ENCODE assay signal across 16 mouse cellular contexts in the genomic region with DNA sequence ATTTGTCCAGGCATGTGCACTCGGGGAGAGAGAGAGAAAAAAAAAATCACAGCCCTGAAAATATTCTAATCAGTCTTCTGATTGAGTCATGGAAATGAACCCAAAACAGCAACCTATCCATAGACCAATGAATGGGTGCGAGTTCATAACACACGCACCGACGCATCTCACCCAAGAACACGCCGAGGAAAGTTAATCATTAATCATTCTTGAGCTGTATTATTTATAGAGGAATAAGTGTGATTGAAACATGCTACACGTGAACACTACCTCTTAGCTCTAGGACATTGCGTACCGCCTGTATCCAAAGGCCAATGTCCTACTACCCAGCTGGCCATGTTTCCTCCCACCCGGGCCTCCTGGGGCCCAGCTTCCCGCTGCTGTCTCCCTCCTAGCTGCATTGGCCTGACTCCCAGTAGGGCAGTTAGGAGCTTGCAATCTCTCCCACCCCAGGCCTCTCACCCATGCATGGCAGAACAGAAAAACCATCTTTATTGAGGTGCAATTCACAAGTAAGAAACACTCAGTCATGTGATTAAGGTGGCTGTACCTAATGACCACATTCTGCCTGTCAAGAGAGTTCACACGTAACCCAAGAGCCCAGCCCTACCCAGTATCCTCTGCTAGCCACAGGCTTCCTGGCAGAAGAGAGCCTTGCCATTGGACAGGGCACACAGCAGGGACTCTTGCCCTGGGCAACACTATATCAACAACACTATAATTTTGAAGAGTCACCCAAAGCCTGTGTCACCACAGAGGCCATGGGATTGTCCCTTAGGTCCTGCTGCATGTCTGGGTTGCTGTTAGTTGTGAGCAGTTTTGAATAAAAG. TPM values are rescaled to one million over a fixed set of nuclear protein-coding genes. Genes with fewer than 3 reads are reported as not detected.
DNase-seq lines count a peak whose midpoint lies in the region; ATAC-seq and TF ChIP-seq lines count a peak whose summit lies in the region.
"Had no signal": no experiment of that assay in that cellular context is flagged by ENCODE, and none has a peak within 500 bp of the region (broad histone marks: within the 10 kb centered on the region; RNA-seq: fewer than 3 reads in every experiment).

No protein-coding gene starts in this region.

- 32% methylated on average over 13 of the region's 13 CpGs for WGBS in kidney, adult 2 months
- 75% methylated on average over 13 of the region's 13 CpGs for WGBS in kidney, embryonic 14.5 days

- H3K4me2 ChIP-seq in kidney, embryonic 14.5 days (replicated peaks; ENCODE audit: low read depth, low read length) = no peak overlapping the region

- TF ChIP-seq POLR2A in kidney, adult 2 months (IDR thresholded peaks at IDR 0.05; ENCODE audit: low read depth, low read length) = no peak

- intact Hi-C loops in heart, postnatal 36 days (cut with DNase I) = loop anchor here (5.0 kb wide), 1 partner anchor 230 kb away; no protein-coding TSS in a partner anchor

- H3K27me3 ChIP-seq in kidney, adult 2 months (replicated peaks; ENCODE audit: control insufficient read depth, insufficient read depth, low read length) = no peaks in the 10 kb centered on the region
- H3K27me3 ChIP-seq in kidney, embryonic 14.5 days (ENCODE audit: control insufficient read depth, insufficient read depth, low read length) = no peaks in the 10 kb centered on the region
- H3K27me3 ChIP-seq: limb, embryonic 13.5 days had no signal

- no peaks in the 10 kb centered on the region for H3K9me3 ChIP-seq in kidney, embryonic 14.5 days (ENCODE audit: control insufficient read depth, low read length)
- H3K9me3 ChIP-seq: heart, embryonic 12.5 days; limb, embryonic 13.5 days had no signal

- no peak overlapping the region for H3K4me3 ChIP-seq in kidney, adult 2 months (ENCODE audit: insufficient read depth, low read depth, low read length)
- H3K4me3 ChIP-seq in kidney, embryonic 14.5 days (ENCODE audit: low read length) = no peak overlapping the region
- H3K4me3 ChIP-seq in brown adipose tissue, adult 24 weeks (ENCODE audit: insufficient read depth, low read depth, low read length) = no peak overlapping the region
- H3K4me3 ChIP-seq: heart, embryonic 12.5 days had no signal

- H3K36me3 ChIP-seq in kidney, adult 2 months (ENCODE audit: control insufficient read depth, insufficient read depth, low read length) = no peaks in the 10 kb centered on the region
- no peaks in the 10 kb centered on the region for H3K36me3 ChIP-seq in kidney, embryonic 14.5 days (ENCODE audit: control insufficient read depth, insufficient read depth, low read length)
- H3K36me3 ChIP-seq: heart, embryonic 12.5 days; limb, embryonic 13.5 days had no signal

- peak overlapping the region; percentile 14 for H3K27ac ChIP-seq in kidney, adult 2 months (ENCODE audit: insufficient read depth, low read depth, low read length)
- no peak overlapping the region for H3K27ac ChIP-seq in kidney, embryonic 14.5 days (ENCODE audit: low read depth, low read length)
- peak overlapping the region; percentile 63 for H3K27ac ChIP-seq in brown adipose tissue, adult 24 weeks (replicated peaks; ENCODE audit: low read depth, low read length)
- H3K27ac ChIP-seq: limb, embryonic 13.5 days had no signal

- no peak for ATAC-seq in kidney, embryonic 14.5 days (ENCODE audit: low FRiP score, low TSS enrichment)
- no peak for ATAC-seq in megakaryocyte, adult 5-6 weeks (ENCODE audit: poor library complexity, severe bottlenecking)

- DNase-seq in kidney, adult 2 months = peak; percentile 91
- DNase-seq in kidney, adult 9 months = peak; percentile 92
- DNase-seq in natural killer cell, adult 2 months (ENCODE audit: low spot score in 2 of 2) = peak; percentile 69 to 83
- DNase-seq in B cell, adult 2 months = no peak
- no peak for DNase-seq in heart, postnatal 36 days
- DNase-seq: cerebellum, adult 9-11 months; forebrain, postnatal 0 days; lung, adult 18-20 months; retina, postnatal 1 day; spleen, adult 18-20 months; thymus, postnatal 25 days had no signal

- no peak overlapping the region for H3K9ac ChIP-seq in kidney, embryonic 14.5 days (ENCODE audit: low read depth, low read length)
- H3K9ac ChIP-seq: forebrain, postnatal 0 days; heart, embryonic 12.5 days had no signal

- no peak for TF ChIP-seq CTCF in kidney, adult 2 months (conservative IDR thresholded peaks at IDR 0.05; ENCODE audit: insufficient read depth, insufficient read length, low read depth, low read length)

- peaks cover 28% of the 10 kb centered on the region; the same call in 1 of the 2 replicates for H3K4me1 ChIP-seq in kidney, adult 2 months (ENCODE audit: control insufficient read depth, insufficient read depth, low read length)
- no peaks in the 10 kb centered on the region for H3K4me1 ChIP-seq in kidney, embryonic 14.5 days (ENCODE audit: control insufficient read depth, insufficient read depth, low read length)
- peaks cover 7% of the 10 kb centered on the region; the same call in 1 of the 2 replicates for H3K4me1 ChIP-seq in brown adipose tissue, adult 24 weeks (ENCODE audit: control insufficient read depth, insufficient read depth, insufficient read length, low read length)
- H3K4me1 ChIP-seq: heart, embryonic 12.5 days; limb, embryonic 13.5 days had no signal

RNA-seq across cellular contexts. Expression of a gene that starts 9.5 kb away (rescaled TPM):
- 245 and 351 TPM in 2 replicates for polyA plus RNA-seq in kidney, adult 2 months (2012; rRNA removed)
- 34.1 and 40.9 TPM in 2 replicates for polyA plus RNA-seq in kidney, embryonic 14.5 days (2014; fragmentation: Nextera tagmentation; extraction: Ambion mirVana)
- polyA plus RNA-seq in brown adipose tissue, adult 24 weeks (2012; ENCODE audit: insufficient read depth, insufficient read length, missing spikeins) = 30.7 and 39.5 TPM in 2 replicates
- total RNA-seq in megakaryocyte, adult 5-6 weeks (2015) = 2.1 and 3.3 TPM in 2 replicates
- total RNA-seq in megakaryocyte, adult 5-6 weeks (2017) = 2.6 and 4.3 TPM in 2 replicates
- total RNA-seq in heart, postnatal 36 days (2021) = 1 to 10 TPM; 4.1 to 8.8 TPM

Comparison
In these comparisons a context has a peak if more than half of its experiments do, and no peak if none do; other contexts are left out.
1. DNase-seq: peak in kidney, adult 2 months (single experiment), kidney, adult 9 months (single experiment) and natural killer cell, adult 2 months (2 of 2); none in B cell, adult 2 months (0 of 2) and heart, postnatal 36 days (0 of 2).